Mouse (Mus musculus): ENCODE data around the gene Snx14. TPM values are rescaled to one million over a fixed set of nuclear protein-coding genes. Genes with fewer than 3 reads are reported as not detected.
"Not testable (repeated sequence)": the region's sequence is repeated elsewhere in the genome, so short reads cannot be mapped to it uniquely, and the experiment has no call there.

Gene Snx14
- total RNA-seq (2021), result 10 to 100 TPM; 46.2 to 51.8 TPM

DNA sequence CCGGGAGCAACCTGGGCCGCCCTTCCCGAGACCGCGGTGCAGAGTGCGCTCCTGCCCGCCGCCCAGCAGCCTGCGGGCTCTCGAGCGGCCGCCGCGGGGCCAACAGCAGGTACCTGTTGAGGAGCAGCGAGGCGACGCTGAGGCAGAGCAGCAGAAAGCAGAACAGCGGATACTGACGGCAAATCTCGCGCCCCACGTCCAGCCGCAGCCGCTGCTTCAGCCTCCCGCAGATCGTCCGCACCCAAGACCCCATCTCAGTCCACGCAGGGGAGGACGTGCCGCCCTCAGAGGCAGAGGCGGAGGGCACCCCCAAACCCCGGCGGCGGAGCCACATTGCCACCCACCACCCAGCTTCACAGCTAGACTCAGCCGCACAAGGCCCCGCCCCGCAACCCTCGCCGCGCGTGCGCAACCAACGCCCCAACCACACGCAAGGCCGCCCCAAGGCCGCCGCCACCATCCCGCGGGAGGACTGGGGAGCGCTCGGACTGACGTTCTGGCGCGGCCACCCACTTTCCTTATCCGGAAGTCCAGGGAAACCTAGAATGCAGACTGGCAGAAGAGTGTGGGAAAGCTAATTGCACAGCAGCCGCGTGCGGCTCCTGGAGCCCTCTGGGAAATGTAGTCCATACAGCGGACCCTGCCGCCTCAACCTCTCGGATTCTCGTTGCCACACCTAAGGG is at the start of gene Snx14:
Gene Snx14, minus strand, starts transcription at position 404 of the 683 bp plus-strand sequence.
- peak; percentile 94 to 96 for DNase-seq (ENCODE audit: extremely low spot score in 1 of 2, low spot score in 1 of 2)

DNA sequence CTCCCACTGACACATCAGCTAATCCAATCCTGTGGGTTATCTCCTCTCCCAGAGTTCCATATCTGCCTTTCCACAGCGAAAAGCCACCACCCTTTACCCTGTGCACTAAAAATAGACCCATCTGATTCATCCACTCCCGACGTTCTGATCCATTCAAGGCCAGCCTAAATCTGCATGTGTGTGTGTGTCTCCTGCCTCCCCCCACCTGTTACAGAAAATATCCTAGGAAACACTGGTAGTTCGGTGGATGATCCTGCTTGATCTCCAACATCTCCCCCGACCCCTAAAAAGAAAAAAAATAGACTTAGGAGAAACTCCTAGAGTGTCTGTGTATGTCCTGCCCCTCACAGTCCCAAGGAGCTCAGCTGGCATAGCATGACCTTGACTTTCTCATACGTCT is 45.8 kb upstream of the Snx14 start:
- DNase-seq (ENCODE audit: extremely low spot score in 1 of 2, low spot score in 1 of 2), result no peak

DNA sequence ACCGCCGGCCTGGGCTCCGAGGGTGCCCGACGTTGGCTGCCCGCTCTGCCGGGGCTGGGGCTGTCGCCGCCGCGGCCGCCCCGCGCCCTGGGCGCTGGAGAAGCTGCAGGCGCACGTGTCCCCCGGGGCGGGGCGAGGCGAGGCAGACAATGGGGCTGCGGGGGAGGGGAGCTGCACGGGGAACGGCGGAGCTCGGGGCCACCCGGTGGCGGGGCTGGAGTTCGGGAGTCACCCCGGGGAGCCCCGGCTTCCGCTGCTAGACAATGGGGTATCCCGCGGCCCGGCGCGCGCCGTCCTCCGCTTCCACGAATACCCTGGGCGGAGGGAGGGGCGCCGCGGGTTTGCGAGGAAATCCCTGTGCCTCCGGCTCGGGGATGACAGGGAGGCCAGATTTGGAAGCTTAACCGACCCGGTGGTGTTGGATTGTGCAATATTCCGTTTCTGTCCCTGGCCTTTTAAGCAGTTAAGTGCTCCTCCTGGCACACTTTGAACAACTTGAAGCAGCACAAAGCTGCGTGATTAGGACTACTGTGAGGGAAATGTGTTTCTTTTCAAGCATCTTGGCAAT is 44.2 kb upstream of the Snx14 start:
- DNase-seq (ENCODE audit: extremely low spot score in 1 of 2, low spot score in 1 of 2), result peak; percentile 66 to 78

DNA sequence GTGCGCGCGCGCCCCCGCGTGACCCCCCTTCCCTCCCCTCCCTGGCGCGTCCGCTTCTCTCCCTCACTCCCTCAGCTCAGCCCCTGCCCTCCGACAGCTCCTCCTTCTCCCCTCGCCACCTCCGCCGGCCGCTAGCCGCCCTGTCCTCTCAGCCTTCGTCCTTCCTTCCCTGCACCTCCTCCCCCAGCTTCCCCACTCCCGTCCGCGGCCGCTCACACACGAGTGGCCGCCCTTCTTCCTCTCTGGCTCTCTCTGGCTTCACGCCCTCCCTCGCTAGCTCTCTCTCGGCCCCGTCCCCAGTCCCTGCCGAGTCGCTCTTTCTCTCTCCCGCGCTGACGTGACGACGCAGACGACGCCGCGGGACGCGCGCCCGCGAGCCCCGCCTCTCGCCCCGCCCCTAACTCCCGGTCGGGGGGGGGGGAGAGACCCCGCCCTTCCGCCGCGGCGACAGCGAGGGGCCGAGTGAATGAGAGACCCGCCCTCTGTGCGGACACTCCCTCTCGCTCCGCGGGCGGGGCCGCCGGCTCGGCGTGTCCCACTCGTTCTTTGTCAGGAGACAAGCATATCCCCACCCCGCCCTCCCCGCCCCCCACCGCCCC is 43.6 kb upstream of the Snx14 start, which contains the start of gene Syncrip:
Gene Syncrip, minus strand, starts transcription at position 345 of the 599 bp plus-strand sequence.
- DNase-seq (ENCODE audit: extremely low spot score in 1 of 2, low spot score in 1 of 2), result peak; percentile 74 to 85

DNA sequence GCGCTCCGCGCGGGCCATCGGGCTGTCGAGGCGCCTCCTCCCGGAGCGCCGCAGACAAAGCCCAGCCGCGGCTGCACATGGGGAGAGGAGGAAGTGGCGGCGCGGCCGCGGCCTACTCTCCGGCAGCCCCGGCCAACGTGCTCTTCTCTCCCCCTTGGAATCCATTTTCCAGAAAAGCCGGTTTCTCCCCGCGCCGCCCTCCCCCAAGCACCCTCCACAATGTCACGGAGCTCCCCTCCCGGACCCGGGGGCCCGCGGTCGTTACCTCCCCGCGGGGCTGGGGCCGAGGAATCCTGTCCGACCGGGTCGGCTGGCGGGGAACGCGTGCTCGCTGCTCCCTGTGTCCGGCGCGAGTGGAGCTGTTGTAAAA is 43.0 kb upstream of the Snx14 start:
- peak; percentile 14 to 59 for DNase-seq (ENCODE audit: extremely low spot score in 1 of 2, low spot score in 1 of 2)

DNA sequence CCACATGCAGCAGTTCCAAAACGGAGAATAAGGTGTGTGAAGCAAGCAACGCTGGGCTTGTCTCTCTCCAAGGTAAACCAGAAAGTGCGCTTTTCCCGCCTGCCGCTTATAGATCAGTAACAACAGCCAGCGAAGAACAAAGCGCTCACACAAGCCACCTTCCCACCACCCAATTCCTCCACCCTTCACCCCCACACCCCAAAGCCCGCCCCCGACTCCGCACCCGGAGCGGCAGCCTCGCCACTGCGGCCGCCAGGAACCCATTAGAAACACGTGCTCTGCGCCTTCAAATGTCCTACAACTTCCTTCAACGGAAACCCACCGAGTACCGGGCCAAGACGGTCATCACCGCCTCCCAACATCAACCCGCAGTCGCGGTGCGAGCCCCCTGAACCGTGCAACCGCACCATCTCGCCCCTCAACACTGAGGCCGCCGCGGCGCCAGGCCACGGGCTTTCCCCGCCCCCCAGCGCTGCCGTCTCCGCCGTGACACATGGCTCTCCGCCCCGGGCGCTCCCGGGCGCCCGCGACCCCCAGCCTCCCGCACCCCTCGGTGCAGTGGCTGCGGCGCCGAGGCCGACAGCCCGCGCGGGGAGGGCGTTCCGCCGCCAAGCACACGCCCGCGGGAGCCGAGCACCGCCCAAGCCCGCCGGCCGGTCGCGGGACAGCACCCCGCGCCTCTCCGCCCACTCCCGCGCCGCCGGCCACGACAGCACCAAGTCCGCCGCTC is 42.5 kb upstream of the Snx14 start:
- peak; percentile 23 to 37 for DNase-seq (ENCODE audit: extremely low spot score in 1 of 2, low spot score in 1 of 2)

DNA sequence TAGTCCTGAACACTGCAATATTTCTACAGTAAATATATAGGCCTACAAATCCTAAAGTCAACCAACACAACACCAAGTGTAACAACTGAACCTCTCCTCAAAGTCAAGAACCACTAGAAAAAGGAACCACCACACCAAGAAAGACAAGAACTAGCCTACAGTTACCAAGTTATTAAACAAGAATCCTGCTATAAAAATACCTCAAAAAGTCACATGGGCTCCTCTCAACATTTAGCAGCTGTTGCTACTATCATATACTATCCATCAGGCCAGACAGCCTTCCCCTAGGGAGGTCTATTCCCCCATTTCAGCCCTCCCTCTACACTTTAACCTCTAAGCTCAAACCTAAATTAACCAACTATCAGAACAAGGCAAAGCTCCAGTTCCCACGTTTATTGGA is 41.4 kb upstream of the Snx14 start:
- no peak for DNase-seq (ENCODE audit: extremely low spot score in 1 of 2, low spot score in 1 of 2)

DNA sequence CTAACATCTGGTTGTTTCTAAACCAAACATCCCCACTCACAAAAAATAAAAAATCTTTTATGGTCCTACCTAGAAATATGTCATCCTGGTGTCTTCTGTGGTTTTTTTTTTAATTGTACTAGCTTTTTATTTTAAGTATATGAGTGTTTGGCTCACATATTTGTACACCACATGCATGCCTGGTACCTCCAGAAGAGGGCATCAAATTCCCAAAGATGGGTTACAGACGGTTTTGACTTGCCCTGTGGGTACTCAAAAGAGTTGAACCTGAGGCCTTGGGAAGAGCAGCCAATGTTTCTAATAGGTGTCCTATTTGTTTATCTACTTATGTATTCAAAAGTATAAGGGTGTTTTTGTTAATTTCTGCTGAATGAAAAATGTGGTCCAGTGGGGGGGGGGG is 37.4 kb upstream of the Snx14 start:
- DNase-seq (ENCODE audit: extremely low spot score in 1 of 2, low spot score in 1 of 2), result no peak

DNA sequence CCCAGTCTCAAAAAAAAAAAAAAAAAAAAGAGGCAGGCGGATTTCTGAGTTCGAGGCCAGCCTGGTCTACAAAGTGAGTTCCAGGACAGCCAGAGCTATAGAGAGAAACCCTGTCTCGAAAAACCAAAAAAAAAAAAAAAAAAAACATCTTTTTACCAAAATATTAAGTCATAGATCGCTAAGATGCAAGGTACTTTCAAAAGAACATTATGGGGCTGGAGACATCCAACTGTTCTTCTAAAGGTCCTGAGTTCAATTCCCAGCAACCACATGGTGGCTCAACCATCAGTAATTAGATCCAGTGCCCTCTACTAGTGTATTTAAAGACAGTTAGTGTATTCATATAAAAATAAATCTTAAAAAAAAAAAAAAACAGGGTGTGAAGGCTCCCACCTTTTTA is 22.3 kb upstream of the Snx14 start:
- DNase-seq (ENCODE audit: extremely low spot score in 1 of 2, low spot score in 1 of 2), result not testable (repeated sequence)

DNA sequence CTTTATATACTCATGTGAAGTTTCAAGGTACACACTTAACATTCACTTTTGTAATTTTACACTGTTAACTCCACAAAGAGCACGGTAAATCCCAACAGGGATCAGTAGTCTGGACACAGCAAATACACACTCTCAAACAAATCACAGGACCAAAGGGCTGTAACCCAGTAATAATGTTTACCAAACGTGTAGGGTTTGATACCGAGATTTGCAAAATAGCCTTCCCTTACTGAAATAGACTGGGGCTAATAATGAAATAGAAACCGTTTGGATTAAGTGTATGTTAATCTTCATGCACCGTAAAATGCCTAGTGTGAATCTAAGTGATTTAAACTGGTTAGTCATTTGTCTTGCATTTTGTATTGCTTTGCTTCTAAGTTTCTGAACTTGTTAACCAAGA is 1.2 kb upstream of the Snx14 start:
- DNase-seq (ENCODE audit: extremely low spot score in 1 of 2, low spot score in 1 of 2), result no peak

DNA sequence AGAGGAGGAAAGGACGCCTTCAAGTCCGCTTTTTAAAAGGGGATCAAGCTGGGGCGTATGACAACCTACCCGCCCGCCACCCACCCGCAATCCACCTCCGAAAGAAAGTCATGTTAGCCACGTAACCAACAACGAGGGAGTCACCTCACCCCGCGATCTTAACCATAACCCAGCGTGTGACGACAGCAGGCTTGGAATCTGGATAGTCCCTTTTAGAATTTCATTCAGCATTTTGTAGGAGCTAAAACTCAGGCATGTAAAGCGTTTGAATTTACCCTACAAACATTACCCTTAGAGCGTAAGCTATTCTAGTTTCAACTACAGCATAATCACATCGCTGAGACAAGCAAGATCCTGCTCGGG is 461 bp upstream of the Snx14 start:
- DNase-seq (ENCODE audit: extremely low spot score in 1 of 2, low spot score in 1 of 2), result no peak

DNA sequence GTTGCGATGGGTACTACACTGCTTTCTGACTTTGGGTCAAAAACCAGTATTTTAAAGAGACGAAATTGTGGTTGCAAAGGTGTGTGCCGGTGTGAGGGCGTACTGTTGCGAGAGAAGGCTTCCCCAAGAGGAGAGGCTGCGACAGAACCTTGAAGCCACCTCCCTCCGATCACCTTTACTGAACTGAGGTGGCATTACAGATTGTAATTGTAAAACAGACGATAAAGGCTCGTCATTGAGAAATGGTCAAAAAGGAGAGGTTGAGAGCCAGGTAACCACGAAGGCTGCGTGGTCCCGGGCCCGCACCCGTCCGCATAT is 562 bp downstream of the Snx14 start:
- no peak for DNase-seq (ENCODE audit: extremely low spot score in 1 of 2, low spot score in 1 of 2)

DNA sequence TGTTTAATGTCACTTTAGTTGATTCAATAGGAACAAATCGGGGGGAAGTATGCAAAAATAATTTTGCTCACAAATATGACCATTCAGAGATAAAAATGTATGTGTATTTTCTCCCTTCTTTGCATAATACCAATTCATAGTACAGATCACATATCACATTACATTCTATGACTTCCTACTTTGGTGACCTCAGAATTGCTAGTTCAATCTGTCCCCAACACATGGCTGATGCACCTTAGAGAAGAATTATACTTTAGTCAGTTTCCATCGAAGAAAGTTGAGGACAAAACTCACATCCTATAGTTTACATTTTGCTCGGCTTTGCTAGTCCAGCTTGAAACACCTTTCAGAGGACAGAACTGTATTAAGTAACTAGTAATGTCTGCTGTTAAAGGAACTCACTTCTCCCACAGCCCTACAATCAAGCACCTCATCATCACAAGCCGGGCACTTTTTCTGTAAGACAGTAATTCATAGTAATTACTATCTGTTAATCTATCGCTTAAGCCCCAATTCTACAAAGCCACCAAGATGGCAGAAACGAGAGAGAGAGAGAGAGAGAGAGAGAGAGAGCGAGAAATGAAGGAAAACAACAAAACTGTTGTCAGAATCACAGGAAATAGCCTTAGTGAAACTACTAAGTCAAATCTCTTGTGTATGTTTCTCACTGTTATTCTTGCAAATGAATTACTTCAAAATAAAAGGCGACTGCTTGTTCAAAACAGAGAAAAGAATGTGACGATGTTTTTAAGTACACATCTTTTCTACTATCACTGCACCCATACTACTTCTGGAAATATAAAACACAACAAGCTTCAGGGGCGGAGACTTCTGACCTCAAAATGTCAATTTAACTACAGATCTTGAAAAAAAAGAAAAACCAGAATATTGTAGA is 1.2 kb downstream of the Snx14 start:
- DNase-seq (ENCODE audit: extremely low spot score in 1 of 2, low spot score in 1 of 2), result no peak

DNA sequence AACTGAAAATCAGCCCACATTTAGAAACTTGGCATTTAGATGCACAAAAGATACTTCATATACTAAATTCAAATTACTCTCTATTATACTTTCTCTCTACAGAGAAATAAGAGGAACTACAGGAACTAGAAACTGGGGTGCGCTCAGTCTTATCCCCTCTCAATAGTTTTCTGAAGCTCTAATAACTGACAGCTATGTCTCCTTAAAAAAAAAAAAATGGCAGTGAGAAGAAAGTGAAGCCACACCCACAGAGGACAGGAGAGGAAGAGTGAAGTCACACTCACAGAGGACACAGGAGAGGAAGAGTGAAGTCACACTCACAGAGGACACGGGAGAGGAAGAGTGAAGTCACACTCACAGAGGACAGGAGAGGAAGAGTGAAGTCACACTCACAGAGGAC is 14.4 kb downstream of the Snx14 start:
- no peak for DNase-seq (ENCODE audit: extremely low spot score in 1 of 2, low spot score in 1 of 2)

DNA sequence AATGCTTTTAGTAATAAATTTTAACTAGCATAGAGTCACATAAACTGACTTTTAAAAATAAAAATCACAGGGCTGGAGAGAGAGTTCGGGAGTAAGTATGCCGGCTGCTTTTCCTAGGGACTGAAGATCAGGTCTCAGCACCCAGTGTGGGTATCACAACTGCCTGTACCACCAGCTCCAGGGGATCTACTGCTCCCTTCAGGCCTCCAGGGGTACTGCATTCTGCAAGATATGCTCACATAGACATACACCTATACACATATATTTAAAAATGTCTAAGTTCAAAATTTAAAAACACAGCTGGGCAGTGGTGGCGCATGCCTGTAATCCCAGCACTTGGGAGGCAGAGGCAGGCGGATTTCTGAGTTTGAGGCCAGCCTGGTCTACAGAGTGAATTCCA is 16.3 kb downstream of the Snx14 start:
- no peak for DNase-seq (ENCODE audit: extremely low spot score in 1 of 2, low spot score in 1 of 2)

DNA sequence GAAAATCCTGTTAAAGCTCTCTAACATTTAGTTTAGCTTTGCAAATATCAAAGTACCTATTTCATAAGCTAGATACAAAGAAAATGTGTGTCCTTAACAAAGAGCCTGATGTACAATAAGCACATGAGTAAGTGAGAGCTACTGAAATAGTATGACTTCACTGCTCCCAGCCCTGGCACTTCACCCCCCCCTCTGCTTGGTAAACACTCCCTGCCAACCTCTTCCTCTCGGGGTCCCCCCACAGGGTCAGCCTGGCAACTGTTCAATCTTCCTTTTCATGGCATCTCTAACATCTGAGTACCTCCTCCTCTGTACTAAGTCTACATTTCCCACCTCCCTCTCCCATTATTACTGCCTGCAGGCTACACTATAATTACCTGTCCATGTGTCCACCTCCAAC is 22.0 kb downstream of the Snx14 start:
- DNase-seq (ENCODE audit: extremely low spot score in 1 of 2, low spot score in 1 of 2), result no peak

DNA sequence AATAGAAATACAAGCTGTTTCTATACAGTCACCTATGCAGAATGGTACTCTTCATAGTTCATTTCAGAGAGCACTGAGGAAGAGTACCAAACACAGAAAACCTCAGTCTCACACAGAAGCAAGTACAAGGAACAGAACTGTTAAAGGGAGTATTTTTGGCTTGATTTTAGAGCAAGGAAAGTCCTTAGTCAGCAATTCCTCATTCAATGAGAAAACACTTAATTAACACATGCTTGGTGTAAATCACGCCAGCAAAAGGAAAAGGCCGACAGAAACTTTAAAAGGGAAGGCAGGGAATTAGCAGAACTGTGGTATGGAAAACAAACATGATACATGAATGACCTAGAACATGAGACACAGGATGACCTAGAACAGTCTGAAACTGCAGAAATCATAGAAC is 28.8 kb downstream of the Snx14 start:
- no peak for DNase-seq (ENCODE audit: extremely low spot score in 1 of 2, low spot score in 1 of 2)

DNA sequence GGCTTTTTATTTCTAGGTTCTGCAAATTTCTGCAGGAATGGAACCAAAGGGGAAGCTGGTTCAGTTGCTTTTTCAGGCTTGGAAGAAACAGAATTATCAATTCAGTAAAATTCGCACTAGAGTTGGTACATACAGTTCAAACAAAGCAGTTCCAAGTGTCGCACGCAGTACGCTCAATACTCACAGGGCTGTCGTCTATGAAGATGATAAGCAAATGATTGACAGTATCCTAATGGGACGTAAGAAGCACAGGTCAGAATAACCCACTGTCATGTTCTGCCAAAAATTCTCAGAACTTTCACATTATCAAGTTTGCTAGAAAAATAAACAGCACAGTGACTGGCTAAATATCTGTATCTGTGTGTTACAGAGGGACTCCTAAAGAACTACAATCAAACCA is 34.2 kb downstream of the Snx14 start:
- no peak for DNase-seq (ENCODE audit: extremely low spot score in 1 of 2, low spot score in 1 of 2)

DNA sequence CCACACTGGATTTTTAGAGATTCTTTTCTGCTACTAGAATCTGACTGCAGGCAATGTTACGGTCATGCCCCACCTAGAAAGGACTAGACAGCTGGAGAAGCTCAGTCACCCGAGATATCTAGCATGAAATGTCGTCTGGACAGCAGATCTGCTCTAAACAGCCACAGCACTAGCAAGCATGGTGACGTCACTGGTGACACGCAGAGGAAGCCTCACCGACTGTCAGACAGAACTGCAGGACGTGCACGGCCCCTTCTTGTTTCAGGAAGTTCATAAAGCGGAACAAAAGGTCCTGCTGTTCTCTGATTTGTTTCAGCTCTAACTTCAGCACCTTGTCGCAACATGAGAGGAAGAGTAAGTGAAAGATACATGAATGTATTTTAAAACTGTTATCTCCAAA is 34.7 kb downstream of the Snx14 start:
- no peak for DNase-seq (ENCODE audit: extremely low spot score in 1 of 2, low spot score in 1 of 2)

DNA sequence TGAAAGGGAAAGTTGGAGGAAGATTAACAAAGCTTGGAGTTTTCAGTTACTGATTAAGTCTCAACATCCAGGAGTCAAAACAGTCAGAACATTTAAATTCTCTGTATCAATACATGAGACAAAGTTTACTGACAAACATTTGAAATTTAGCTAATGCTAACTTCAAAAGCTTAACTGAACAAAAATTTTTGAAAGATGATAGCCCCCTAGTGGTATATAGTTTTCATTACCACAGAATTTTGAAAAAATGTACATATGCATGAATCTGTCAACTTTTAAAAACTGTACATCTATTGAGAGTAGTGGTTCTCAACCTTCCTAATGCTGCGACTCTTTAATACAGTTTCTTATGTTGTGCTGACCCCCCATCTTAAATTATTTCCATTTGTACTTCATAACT is 40.3 kb downstream of the Snx14 start:
- DNase-seq (ENCODE audit: extremely low spot score in 1 of 2, low spot score in 1 of 2), result no peak

DNA sequence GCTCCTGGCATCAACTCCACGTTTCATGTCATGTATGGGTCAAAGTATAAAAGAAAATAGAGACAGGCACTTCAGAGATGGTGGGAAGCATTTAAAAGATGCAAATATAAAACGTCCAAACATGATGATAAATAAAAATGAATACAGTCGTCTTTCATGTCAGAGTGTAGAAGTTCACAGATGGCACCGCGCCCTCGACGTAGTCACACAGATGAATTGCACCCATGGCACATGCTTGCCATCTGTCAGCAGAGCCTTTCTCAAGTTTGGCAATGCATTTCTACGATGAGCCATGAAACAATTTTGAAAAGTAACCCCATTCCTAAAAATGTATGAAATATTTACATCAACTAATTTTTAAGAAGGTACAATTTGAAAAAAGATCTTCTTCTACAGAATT is 43.9 kb downstream of the Snx14 start:
- peak in 1 of 2 experiments; percentile 19 for DNase-seq (ENCODE audit: extremely low spot score in 1 of 2, low spot score in 1 of 2)

Data from layer of hippocampus, postnatal 25 days (tissue).